Mouse (Mus musculus): ENCODE data around the gene Ctdspl.

Ctdspl gene

GRCm38 (mm10) chr9:118920798-118921515, 5.3 kb upstream of the Ctdspl start:
- DNase-seq: peak; percentile 82

GRCm38 (mm10) chr9:118921926-118922325, 4.3 kb upstream of the Ctdspl start:
- DNase-seq: no peak

- no peak for DNase-seq
These were observed 1.6 kb upstream of the Ctdspl start for GRCm38 (mm10) chr9:118924554-118925085.

GRCm38 (mm10) chr9:118925286-118926110, 755 bp upstream of the Ctdspl start:
- DNase-seq: peak; percentile 99

GRCm38 (mm10) chr9:118926688-118927321, 552 bp downstream of the Ctdspl start:
- DNase-seq: peak; percentile 82

- peak; percentile 39 for DNase-seq
These were observed 1.2 kb downstream of the Ctdspl start for GRCm38 (mm10) chr9:118927501-118927900.

GRCm38 (mm10) chr9:118928007-118928406, 1.8 kb downstream of the Ctdspl start:
- no peak for DNase-seq

GRCm38 (mm10) chr9:118928656-118929055, 2.4 kb downstream of the Ctdspl start:
- no peak for DNase-seq

- no peak for DNase-seq
These were observed 4.4 kb downstream of the Ctdspl start for GRCm38 (mm10) chr9:118930611-118931010.

GRCm38 (mm10) chr9:118933800-118934199, 7.5 kb downstream of the Ctdspl start:
- no peak for DNase-seq

- DNase-seq: no peak
These were observed 8.1 kb downstream of the Ctdspl start for GRCm38 (mm10) chr9:118934319-118934718.

GRCm38 (mm10) chr9:118935098-118935497, 8.8 kb downstream of the Ctdspl start:
- no peak for DNase-seq

GRCm38 (mm10) chr9:118936071-118936470, 9.8 kb downstream of the Ctdspl start:
- DNase-seq: no peak

- no peak for DNase-seq
These were observed 11.3 kb downstream of the Ctdspl start for GRCm38 (mm10) chr9:118937515-118937914.

GRCm38 (mm10) chr9:118939410-118939809, 13.2 kb downstream of the Ctdspl start:
- DNase-seq: no peak

GRCm38 (mm10) chr9:118939831-118940230, 13.6 kb downstream of the Ctdspl start:
- no peak for DNase-seq

- no peak for DNase-seq
These were observed 14.4 kb downstream of the Ctdspl start for GRCm38 (mm10) chr9:118940591-118941207.

GRCm38 (mm10) chr9:118942030-118942429, 15.8 kb downstream of the Ctdspl start:
- DNase-seq: no peak

- no peak for DNase-seq
These were observed 17.7 kb downstream of the Ctdspl start for GRCm38 (mm10) chr9:118943941-118944340.

GRCm38 (mm10) chr9:118944388-118944787, 18.1 kb downstream of the Ctdspl start:
- DNase-seq: no peak

GRCm38 (mm10) chr9:118948486-118948885, 22.2 kb downstream of the Ctdspl start:
- no peak for DNase-seq

- DNase-seq: no peak
These were observed 22.9 kb downstream of the Ctdspl start for GRCm38 (mm10) chr9:118949124-118949523.

- no peak for DNase-seq
These were observed 23.4 kb downstream of the Ctdspl start for GRCm38 (mm10) chr9:118949654-118950053.

Measured in thymus, postnatal 14 days (tissue).